Mouse (Mus musculus) frontal cortex, adult 2 months (tissue): ENCODE measurements around the gene H2-DMb1. TPM values are rescaled to one million over a fixed set of nuclear protein-coding genes. Genes with fewer than 3 reads are reported as not detected.
"Not testable (repeated sequence)": the region's sequence is repeated elsewhere in the genome, so short reads cannot be mapped to it uniquely, and the experiment has no call there.

Source experiments
- DNase-seq, 2 experiments: peaks; one replicate each; pipeline ENCODE4 v3.0.0; 2022; ENCODE audit warnings: low spot score in 1 of 2; ENCODE audit errors: extremely low spot score in 1 of 2
- polyA plus RNA-seq: library from polyadenylated mRNA; depleted of rRNA; stranded (reverse); fragments of >200 nt; gene quantifications from 2 replicates; pipeline ENCODE4 v1.2.3, GENCODE M21; 2012

H2-DMb1 gene
- polyA plus RNA-seq, 1 experiment: 3.5 TPM

DNA sequence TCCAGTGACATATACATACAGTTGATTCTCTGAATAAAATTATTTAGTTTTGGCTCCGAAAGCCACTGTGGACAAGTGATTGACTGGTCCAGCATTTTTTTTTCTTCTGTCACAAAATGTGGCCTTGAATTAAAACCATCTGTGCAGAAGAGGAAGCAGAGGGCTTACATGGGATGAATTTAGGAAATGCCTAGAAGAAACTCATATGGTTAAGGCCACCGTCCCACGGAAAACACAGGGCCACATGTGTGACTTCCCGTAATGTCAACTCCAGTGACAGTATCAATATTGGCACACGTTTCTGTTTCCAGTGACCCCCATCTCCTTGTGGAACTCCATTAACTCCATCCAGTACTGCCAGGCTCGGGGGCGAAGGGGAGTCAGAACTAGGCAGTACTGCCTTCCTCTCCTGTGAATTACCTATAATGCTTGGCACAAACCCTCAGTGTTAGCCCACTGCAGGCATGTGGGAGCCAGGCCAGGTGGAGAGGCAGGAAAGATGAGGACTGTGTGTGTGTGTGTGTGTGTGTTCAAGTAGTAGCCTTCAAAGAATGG lies 10.3 kb upstream of the H2-DMb1 start:
- no peak for DNase-seq

DNA sequence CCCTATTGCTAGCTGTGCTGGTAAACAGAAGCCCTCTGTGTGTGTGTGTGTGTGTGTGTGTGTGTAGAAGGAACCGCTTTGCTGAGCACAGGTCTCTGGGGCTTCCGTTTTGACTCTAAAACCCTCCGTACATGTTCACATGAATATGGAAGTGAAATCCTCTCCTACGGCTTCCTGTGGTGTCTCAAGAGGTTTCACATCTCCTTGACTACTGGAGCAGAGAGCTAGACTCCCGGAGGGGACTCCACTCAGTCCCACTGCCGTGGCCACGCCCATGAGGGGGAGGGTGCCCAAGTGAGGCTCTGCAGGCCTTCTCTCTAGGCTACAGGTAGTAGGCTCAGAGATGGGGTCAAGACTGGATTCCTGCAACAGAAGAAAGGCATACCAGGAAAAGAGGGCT lies 9.8 kb upstream of the H2-DMb1 start, which contains the start of gene H2-DMb2:
Gene H2-DMb2 (plus strand): TSS at position 275 of the 400 bp plus-strand sequence.
- DNase-seq: no peak

DNA sequence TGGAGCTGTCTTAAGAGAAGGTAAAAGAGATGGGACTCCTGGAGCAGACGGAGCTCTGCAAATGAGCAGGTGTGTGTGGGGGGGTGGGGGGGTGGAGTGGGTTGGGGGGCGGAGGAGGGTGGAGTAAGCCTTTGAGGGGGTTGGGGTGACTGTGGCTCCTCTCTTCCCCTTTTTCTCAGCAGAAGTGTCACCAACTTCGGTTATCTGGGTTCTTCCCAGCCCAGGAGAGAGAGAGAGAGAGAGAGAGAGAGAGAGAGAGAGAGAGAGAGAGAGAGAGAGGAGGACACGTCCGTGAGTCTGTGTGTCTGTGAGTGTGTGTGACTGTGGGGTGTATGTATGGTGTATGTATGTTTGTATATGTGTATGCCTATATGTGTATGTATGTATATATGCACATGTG lies 9.4 kb upstream of the H2-DMb1 start:
- DNase-seq: no peak

DNA sequence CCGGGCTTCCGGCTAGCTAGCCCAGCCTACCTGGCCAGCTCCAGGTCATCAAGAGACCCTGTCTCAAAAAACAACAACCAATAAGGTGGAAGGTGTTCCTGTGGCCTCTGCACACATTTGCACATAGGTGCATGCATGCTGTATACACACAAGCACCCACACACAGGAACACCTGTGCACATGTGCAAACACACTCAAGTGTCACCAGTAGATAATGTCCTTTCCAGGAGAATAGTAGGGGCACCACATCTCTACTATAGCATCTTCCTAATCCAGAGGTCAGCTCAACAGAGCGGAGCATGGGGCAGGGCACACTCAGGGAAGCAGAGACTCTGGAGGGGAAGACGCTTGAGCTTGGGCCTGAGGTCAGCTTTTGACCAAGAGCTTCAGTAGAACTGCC lies 8.7 kb upstream of the H2-DMb1 start:
- DNase-seq: not testable (repeated sequence)

DNA sequence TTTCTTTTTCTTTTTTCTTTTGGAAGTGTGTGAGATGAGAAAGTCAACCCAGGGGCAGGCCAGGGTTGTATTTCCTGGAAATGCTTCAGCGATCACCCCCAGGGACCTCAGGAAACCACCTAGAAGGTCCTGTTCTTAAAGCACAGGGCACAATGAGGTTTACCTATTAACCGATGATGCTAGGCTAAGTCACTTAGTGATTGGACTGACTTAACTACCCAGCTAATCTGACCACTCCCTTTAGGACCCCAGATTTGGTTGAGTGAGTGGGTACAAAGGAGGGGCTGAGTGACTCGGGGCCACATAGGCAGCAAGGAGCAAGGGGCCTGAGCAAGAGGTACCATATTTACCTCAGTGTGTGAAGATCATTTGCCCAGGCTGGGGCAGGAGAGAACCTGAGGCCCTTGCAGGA lies 7.9 kb upstream of the H2-DMb1 start:
- no peak for DNase-seq

DNA sequence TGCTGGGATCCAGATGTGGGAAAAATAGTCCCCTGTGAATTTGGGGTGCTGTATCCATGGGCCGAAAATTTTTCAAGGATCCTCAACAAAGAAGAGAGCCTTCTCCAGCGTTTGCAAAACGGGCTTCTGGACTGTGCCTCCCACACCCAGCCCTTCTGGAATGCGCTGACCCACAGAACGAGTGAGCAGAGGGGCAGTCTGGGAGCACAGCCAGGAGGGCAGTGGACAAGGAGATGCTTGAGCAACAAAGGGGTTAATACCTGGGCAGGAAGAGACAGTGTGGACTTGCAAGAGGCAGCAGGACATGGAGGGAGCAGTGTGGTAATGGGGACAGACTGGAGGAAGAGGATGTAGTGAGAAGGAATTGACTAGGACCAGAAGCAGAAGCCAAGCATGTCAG lies 2.7 kb downstream of the H2-DMb1 start:
- DNase-seq: no peak

DNA sequence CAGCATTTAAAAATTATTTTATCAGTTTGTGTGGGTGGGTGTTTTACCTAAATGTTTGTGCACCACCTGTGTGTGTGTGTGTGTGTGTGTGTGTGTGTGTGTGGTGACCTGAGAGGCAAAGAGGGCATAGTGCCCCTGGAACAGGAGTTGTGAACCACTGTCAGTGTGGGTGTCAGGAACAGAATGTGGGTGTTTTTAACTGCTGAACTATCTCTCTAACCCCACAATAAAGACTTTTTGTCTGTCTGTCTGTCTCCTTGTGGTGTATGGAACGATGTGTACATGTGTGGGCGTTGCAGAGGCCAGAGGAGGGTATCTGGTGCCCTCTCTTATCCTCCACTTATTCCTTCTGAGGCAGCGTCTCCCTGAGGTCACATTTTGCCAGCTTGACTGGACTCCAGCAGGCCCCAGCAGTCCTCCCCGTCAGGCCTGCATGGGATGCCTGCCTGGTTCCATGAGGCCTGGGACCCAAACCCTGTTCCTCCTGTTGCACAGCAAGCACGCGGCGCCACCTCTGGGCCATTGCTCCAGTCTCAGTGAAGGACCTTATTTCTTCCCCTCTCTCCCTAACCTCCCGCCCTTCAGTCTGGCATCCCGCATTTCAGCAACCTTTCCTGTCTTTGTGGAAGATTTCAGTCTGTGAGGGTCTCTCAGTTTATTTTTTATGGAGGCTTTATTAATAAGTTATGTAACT lies 11.5 kb downstream of the H2-DMb1 start:
- DNase-seq: no peak

DNA sequence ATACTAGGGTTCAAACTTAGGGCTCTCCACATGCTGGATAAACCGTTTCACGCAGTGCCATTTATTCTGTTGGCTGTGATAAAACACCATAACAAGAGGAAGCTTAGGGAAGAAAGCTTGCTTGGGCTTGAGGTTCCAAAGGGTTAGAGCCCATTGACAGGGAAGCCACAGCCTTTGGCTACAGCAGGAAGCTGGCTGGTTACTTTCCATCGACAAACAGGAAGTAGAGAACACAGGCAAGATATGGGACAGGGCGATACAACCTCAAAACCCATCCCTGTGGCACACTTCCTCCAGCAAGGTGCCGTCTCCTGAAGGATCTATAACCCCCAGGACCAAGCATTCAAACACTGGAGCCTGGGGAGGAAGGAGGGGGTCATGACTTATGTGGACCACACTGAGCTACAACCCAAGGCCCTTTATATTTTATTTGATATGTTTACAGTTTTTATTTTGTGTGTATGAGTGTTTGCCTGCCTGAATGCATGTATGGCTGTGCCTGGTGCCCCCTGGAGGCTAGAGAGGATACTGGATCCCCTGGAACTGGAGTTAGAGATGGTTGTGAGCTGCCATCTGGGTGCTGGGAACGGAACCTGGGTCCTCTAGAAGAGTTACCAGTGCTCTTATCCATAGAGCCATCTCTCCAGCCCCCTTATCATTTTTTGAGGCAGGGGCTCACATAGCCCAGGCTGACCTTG lies 12.3 kb downstream of the H2-DMb1 start:
- DNase-seq: no peak

DNA sequence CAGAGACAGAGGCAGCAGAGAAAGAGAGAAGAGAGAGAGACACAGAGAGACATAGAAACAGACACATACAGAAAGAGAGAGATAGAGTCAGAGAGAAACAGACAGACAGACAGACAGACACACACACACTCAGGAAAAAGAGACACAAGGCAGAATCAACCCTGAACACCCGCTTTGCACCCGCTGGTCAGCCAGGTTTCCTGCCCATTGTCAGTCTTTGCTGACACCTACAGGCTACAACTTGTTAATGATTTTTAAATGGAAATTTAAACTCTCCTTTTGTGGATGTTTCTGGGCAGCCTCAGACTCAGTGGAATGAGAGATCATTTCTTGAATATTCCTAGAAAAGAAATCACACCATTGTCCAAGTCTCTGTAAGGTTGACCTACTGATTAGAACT lies 16.4 kb downstream of the H2-DMb1 start:
- peak in 1 of 2 experiments; percentile 62 for DNase-seq

DNA sequence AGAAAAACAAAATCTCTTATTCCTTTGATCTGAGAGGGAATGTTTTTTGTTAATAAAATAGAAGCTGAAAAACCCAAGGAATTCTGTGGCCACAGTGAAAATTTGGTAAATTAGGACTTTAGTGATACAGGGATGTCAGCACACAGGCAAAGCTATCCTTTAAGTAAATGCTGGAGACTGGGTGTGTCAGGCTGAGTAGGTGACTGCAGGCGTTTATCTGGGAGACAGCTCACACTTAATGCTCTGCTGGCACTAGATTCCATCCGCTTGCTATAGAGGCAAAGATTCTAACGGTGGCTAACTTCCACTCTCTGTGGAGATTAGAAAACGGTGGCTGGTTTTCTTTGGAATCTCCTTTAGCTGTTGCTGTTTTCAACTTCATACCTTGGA lies 17.6 kb downstream of the H2-DMb1 start:
- DNase-seq: no peak

DNA sequence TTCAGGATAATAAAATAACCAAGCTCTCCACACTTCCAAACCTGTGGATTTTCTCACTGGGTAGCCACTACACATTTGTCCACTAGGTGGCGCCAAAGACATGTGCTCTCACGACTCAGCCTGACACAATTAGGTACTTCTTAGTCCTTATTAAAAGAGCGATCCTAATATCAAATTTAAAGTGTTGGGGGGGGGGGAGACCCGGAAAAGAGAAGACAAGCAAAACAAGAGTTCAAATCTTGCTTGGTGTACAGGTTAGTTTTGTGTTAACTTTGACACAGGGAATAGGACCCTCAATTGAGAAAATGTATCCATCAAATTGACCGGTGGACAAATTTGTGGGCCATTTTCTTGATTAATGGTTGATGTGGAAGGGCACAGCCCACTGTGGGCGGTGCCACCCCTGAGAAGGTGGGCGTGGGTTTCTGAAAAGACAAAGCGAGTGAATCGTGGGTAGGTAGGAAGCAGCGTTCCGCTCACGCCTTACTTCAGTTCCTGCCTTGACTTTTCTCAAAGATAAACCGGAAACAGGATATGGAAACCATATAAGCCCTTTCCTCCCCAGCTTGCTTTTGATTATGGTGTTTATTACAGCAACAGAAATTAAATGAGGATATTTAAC lies 18.1 kb downstream of the H2-DMb1 start:
- peak; percentile 30 to 93 for DNase-seq

DNA sequence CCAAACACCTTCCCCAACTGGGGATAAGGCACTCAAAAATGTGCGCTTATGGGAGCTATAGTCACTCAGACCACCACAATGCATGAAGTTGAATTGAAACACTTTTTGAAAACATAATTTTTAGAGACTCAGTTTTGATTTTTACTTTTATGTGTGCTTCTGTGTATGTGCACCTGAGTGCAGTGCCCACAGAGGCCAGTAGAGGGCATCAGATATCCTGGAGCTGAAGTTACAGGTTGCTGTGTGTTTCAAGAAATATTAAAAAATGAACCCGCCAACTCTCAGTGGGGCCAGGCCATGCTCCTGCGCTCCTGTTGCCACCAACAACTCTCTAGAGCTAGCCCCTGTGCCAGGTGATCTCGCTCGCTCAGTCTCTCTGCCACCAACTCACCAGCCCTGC lies 19.7 kb downstream of the H2-DMb1 start:
- DNase-seq: no peak

DNA sequence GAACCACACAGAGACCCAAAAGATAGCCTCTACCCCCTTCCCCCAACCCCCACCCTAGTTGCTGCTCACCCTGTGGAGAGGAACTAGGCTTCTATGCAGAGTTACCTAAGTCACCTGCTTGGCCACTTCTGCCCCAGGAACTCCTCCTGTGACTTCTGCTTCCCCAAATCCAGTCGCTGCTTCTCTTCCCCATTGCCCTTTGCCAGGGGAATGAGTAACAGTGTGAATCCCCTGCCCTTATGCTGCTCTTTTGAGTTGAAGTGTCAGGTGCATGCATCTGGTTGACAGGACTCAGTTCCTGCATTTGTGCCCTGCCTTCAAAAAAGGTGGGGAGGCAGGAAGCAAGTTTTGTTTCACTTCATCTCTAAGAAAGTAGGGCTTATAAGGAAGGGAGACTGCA lies 21.2 kb downstream of the H2-DMb1 start:
- DNase-seq: no peak

DNA sequence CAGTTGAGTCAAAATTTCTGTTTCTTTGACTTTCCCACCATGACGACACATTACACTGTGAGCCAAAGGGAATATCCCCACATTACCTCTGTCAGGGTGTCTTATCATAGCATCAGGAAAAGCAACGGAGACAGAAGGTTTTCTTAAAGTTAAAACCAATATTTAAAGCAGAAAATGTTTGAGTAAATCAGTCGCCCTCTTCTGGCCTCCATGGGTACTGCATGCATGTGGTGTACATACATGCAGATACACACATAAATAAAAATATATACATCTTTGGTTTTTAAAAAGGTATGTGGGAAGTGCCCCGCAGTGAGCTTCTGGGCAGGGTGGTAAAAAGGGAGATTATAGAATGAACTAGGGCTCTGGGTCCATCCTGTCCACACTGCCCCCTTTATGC lies 24.3 kb downstream of the H2-DMb1 start:
- DNase-seq: no peak

DNA sequence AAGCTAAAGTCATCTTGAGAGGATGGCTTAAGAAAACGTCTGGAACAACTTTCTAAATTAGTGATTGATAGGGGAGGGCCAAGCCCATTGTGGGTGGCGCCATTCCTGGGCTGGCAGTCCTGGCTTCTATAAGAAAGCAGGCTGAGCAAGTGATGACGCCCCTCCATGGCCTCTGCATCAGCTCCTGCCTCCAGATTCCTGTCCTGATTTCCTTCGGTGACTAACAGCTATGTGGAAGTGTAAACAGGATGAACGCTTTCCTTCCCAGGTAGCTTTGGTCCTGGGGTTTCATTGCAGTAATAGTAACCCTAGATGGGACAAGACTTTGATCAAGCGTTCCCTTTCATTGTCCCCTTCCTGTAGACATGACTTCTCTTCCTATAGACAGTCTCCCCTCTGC lies 26.1 kb downstream of the H2-DMb1 start:
- no peak for DNase-seq

DNA sequence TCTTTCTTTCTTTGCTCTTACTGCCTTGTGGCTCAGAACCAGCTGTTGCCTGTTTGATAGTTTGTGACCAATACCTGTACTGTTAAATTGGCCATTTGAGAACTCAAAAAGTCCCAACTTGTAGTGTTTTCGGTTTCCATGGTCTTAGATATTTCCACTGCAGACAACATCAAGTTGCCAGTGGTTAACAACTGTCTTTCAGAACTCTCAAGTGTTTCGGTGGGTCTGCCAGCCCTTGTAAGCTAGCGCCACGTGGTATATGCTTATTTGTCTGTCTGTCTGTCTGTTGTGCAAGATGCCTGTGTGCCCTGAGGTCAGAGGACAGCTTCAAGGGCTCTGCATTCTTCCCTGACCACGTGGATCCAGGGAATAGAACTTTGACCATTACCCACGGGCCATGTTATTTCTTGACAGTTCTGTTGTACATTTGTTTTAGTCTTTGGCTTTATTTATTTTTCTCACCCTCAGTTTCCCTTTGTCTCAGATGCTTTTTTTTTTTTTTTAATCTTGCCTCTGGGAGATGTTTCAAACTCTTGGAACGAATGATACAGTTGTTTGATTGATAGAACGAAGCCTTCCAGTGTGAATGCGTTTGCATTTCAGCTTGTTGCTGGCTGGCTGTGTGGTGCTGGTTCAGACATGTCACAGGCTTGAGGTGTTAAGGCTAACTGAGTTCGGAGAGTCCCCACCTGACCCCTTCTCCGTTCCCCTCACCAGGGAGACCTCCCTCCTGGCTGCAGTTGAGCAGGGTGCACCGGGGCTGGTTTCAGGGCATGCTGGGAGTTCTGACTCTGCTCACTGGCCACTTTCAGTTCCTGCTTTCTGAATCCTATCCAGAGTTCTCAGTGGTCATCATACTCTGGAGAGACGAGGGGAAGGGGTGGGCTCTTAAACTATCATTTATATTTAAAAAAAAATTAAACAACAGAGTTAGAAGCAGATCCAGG lies 27.3 kb downstream of the H2-DMb1 start:
- no peak for DNase-seq

DNA sequence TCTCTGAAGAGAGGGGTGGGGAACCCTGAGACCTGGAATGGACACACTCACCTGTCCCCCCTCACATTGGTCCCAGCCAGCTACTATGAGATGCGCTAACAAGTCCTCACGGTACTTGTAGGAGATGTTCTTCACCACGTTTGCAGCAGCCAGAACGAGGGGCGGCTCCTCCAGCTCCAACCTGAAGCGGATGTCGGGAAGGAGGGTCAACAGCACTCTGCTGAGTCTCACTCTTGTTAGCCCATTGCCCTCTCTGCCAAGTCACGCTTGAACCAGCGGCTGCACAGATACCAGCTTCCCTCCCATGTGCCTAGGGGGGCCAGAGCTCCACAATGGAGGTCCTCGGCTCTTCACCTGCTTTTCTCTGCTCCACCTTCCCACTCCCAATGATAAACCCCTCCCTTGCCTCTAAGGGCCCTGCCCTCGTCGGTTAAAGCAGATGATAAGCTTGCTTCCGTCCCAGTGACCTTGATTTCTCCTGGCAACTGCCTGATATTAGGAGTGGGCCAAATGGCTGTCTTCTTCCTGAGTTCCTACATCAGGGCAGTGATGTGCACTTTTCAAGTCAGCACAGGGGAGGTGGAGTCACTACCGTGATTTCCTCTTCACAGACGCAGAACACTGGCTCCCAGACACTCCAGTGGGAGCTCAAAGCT lies 30.8 kb downstream of the H2-DMb1 start:
- DNase-seq: no peak

DNA sequence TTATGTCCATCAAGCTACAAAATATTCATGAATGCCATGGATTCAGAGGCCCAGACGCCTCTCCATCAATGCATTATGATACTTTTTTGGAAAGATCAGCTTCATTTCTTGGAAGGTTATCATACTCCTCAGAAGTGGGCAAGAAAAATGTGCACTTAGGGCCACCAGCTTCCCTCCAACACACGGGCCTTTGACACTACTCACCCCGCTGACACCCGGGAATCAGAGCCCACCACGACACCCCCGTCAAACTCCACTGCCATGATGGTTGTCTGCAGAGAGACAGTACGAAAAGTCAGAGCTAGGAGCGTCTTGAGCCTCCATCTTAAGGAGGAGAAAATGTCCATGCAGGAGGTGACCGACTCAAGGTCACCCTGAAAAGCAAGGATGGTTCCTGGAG lies 32.7 kb downstream of the H2-DMb1 start:
- no peak for DNase-seq

DNA sequence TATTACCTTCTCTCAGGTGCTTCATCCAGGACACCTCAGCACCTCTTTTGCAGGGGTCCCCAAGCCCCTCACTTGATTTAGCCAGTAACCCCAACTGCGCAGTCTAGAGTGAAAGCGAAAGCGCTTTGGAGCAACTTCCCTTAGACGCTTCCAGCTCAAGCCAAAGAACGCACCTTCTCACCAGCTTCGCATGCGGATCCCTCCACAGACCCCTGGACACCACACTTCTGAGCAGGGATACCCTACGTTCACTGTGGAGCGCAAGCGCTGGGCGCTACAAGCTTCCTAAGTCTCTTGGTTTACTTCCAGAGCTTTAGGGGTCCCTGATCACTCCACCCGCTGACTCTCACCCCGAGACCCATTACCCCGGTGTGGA lies 34.0 kb downstream of the H2-DMb1 start:
- DNase-seq: no peak
